Mouse (Mus musculus): ENCODE data around the gene Pawr.

The Pawr gene

DNA sequence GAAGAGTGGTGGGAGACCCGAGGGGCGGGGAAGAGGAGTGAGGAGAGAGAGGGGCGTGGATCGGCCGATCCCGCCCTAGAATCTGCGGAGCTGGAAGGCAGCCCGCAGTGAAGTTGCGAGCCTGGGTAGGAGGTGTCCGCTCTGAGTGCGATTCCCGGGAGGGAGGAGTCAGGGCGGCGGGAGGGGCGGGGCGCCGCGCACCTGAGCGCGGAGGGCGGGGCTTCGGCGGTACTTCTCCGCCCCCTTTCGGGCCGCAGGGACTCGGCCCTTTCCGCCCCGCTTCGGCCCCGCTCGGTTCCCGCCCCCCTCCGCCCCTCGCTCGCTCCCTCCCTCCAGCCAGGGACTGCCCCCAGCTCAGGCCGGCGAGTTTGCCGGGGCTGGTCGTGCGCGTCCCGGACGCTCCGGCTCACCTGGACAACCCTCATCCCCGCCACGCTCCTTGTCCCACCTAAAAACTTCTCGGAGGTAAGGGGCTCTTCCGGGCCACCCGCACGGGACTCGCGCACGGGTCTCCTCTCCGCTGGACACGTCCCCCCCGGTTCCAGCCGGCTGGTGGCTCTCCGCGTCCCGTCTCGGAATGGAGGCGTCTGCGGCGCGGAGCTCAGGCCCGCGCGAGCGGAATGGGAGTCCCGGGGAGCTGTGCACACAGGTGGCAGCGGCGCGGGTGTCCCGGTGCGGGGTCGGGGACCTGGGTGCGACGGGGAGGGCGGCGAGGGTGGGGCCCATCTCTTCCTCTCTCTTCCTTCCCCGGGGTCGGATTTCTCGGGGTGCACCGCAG lies at the start of gene Pawr:
Gene Pawr, plus strand, starts transcription at position 338 of the 778 bp plus-strand sequence.
- peak; percentile 97 for DNase-seq

DNA sequence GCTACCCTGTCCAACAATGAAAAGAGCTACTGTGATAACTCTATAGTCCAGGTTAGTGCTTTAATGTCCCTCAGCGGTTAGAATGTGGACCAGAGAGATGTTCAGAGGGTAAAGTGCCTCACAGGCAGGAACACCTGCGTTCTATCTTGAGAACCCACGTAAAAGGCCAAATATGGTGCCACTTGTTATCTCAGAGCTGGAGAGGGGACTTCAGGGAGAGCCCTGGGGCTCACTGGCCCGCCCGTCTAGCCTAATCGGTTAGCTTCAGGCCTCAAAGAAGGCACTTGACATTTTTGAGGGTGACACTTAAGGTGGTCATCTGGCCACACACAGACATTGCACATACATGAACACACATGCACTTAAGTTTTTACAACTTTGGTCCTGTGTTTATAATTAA lies 49.6 kb upstream of the Pawr start:
- DNase-seq: peak; percentile 68

DNA sequence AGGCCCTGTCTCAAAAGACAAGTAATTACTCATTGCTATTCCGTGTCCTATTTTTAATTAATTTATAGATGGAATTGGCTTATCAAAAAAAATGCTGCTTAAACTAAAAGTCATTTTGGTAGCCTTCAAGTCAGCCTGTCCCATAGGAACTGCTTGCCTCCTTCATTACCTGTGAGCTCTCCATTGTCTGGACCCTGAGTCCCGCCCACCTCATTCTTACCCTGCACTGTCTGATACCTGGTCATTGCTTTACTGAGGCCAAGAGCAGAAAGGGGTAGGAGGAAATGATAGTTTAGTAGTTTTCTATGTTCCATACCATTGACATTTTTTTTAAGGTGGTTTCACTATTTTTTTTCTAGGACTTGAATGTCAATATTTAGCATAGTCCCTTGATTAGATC lies 48.5 kb upstream of the Pawr start:
- DNase-seq: peak; percentile 65

DNA sequence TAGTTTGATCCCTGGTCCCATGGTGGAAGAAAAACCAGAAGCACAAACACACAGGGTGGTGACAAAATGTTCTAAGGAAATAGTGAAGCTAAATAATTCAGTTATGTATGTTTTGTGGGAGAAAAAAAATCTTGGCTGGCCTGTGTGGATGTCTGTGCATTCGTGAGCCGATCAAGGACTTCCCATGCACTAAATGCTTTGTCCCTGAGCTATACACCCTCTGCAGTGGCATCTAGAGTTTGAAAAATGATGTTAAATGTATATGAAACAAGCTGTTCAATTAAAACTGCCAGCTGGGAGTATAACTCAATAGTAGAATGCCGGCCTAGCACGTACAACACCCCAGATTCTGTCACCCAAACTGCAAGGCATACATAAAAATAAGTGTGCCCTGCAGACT lies 48.1 kb upstream of the Pawr start:
- peak; percentile 66 for DNase-seq

- peak; percentile 40 for DNase-seq
Measured at GRCm38 (mm10) chr10:108284445-108284844, 47.5 kb upstream of the Pawr start.

GRCm38 (mm10) chr10:108284977-108285376 lies 46.9 kb upstream of the Pawr start:
- DNase-seq: peak; percentile 41

DNA sequence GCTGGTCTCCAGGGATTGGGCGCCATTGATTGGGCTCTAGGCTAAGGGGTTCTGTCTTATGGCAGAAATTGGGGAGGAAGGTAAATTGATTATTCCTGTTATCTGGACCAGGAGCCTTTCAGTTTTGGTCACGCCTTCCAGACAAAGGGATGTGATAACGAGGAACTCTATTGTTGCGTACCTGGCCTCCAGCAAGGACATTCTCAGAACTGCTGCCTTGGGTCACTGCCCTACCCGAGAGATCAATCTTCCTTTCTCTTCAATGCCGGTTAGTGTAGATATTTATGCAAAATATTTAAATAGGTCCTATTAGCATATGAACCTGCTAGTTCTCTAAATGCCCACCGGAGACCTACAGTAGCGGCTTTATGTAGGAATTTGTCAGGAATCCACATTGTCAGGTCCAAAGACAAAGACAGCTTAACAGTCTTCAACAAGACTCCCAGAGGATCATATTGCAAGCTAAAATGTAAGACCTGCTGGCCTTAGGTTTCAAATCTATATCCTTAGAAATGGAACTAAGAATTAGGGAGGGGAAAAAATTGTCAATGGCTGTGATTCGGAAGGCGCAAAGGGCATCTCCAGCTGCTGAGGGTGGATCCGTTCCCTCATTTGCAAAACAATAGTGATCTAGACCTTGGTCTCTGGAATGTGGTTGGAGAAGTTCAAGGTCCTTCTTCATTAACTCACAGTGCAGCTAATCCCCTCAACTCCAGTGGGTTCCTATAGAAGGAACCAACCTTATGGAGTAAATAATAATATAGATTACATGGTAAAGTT lies 45.1 kb upstream of the Pawr start:
- peak; percentile 28 for DNase-seq

- peak; percentile 31 for DNase-seq
Measured at GRCm38 (mm10) chr10:108287438-108287801, 44.5 kb upstream of the Pawr start.

DNA sequence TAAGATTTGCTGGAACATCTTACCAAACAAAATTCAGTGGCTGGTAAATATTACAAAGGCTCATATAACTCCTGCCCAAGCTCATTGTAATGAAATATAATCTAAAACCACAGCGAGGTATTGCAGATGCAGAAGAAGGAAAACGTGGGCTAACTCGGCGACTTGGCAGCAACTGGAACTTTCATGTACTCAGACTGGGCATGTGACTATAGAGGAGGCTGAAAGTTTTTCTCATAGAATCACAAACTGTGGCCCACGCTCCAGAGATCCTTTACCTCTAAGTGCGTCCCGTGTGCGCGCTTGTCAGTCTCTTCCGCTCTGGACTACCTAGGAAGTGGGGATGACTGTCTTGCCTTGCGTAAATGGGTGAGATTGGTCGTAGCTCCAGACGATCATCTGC lies 41.9 kb upstream of the Pawr start:
- DNase-seq: peak; percentile 45

GRCm38 (mm10) chr10:108291688-108292471 lies 40.0 kb upstream of the Pawr start:
- peak; percentile 6 for DNase-seq

DNA sequence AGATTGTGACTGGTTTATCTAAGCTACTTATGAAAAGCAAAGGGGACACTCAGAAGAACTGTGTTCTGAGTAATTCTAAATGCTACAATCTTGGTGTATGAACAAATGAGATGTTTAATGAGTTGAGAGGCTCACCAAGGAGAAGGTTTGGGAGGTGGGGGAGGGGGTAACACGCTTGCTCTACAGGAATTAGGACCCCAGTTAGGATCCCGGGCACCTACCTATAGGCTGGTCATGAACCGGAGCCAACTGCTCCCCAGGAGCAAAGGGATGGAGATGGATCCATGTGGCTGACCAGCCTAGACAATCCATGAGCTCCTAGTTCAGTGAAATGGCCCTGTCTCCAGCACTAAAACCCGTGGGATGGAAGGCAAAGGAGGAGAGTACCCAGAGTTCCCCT lies 39.3 kb upstream of the Pawr start:
- DNase-seq: no peak

GRCm38 (mm10) chr10:108293620-108294195 lies 38.2 kb upstream of the Pawr start:
- DNase-seq: peak; percentile 56

DNA sequence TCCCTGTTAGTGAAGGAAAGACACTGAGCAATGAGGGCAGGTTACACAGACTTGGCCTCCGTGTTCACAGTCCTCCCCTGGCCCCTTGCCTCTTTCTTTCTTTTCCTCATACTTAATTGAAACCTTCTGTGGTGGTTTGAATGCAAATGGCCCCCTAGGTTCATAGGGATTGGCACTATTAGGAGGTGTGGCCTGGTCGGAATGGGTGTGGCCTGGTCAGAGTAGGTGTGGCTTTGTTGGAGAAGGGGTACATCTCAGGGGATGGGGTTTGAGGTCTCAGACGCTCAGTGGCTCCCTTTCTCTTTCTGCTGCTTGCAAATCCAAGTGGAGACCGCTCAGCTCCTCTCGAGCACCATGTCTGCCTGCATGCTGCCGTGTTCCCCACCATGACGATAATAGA lies 37.2 kb upstream of the Pawr start:
- DNase-seq: peak; percentile 68

DNA sequence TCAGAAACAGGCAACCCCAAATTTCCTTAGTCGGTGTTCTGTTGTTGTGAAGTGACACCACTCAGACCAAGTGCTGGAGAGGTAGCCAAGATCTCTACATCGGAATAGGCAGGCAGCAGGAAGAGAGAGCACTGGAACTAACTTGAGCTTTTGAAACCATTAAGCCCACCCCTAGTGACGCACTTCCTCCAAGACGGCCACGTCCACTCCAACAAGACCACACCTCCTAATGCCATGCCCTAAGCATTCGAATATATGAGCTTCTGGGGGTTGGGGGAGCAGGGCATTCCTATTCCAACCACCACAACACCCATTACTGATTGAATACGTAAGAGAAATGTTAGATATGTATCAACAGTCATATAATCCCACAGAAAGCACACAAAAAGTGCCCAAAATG lies 35.5 kb upstream of the Pawr start:
- DNase-seq: peak; percentile 64

DNA sequence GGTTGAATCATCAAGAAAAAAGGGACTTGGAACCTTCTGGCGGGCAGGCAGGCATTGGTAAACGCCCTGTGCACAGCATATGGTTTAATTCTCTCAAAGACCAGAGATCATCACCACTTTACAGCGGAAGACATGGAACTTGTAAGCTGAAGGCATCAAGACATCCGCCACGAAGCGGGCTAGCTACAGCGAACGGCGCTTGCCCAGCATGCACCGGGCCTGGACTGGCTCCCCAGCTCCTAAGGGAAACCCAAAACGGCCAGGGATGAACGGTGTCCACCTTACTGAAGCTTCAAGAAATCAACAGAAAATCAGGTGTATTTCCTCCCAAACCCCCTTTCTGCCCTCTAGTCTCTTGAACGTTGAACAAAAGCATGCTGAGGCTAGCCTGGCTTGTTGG lies 33.7 kb upstream of the Pawr start:
- peak; percentile 83 for DNase-seq

- DNase-seq: peak; percentile 53
Measured at GRCm38 (mm10) chr10:108298841-108299545, 32.9 kb upstream of the Pawr start.

DNA sequence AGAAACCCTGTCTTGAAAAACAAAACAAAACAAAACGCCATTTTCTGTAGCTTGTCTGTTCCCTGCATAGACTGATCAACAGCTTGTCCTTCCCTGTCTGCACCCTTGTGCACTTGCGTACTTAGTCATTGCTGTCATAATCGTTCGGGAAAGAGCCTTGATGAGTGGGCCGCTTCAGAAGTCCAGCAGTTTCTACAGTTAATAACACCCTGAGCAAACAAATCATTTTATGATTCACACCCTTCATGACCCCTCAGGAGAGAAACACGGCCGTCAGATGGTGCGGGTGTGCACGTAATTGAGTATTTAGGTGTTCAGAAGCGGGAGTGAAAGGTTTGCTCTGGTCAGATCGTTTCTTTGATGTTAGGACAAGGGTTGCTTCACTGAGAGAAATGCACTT lies 32.1 kb upstream of the Pawr start:
- DNase-seq: peak; percentile 25

- DNase-seq: peak; percentile 94
Measured at GRCm38 (mm10) chr10:108300843-108301242, 31.1 kb upstream of the Pawr start.

DNA sequence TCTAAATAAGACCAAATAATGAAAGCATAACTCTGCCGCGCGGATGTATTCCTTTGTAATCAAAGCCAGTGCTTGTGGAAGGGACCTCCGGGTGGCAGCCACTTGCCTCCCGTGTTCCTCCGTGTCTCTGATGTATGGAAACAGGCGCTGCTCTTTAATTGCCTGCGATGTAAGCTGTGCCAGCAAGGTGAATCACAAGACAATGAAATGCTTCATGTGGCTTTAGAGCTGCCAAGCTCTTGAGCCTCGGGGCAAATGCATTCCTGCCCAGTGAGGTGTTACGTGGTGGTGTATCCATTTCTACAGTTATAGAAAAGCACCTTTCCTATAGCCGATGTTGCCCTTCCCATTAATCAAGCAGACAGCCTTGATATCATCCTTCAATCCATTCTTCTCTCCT lies 24.1 kb upstream of the Pawr start:
- DNase-seq: peak; percentile 61

- DNase-seq: no peak
Measured at GRCm38 (mm10) chr10:108310195-108310594, 21.7 kb upstream of the Pawr start.

- peak; percentile 69 for DNase-seq
Measured at GRCm38 (mm10) chr10:108311396-108311795, 20.5 kb upstream of the Pawr start.

DNA sequence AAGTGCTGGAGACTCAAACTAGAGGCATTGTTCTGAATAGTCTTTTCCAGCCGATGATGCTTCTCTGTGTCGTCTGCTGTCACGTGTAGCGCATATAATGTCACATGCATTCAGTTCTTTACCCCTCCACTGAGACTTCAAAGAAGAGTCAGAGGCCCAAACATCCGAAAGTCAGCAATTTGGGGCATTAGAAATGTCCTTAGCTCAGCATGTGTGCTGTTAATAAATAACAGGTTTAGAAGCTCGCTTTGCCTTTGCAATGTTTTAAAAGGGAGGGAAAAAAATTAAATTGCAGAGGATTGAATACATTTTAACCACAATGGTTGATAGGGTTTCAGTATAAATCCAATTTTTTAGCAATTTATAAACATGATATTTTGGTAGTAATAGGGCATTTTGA lies 18.1 kb upstream of the Pawr start:
- peak; percentile 63 for DNase-seq
